Mouse (Mus musculus) megakaryocyte, embryonic 14.5 days (primary cell): ENCODE data around the gene Dao.

ENCODE experiments used
- FLI1 ChIP-seq: IDR thresholded peaks from 2 replicates; pipeline ENCODE4 v1.6.1; 2012; ENCODE audit warnings: low read length, inconsistent platforms, mixed read lengths
- GATA1 ChIP-seq: IDR thresholded peaks from 3 replicates; pipeline ENCODE4 v1.6.1; 2012; ENCODE audit warnings: mixed read lengths, low read length, inconsistent platforms, borderline replicate concordance

DNA sequence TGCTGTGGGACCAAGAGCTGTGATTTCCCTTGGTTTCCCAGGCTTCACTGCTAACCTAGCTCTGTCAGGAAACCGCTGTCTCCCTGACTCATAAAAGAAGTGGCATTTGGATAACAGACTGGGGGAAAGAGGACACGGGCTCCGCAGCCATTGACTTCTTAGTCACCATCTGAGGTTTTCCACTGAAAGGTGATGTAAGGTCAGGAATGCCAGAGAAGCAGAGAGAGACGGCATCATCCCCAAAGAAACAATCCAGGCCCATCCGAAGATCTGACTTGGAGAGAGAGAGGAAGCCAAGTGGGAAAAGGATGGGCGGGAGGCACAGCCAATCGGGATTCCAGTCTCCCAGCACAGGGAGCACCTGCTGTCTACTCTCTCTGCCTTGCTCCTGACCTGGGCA is 12.4 kb upstream of the Dao start:
- TF ChIP-seq GATA1 (no peak), FLI1 (no peak)
